In the genomic region with DNA sequence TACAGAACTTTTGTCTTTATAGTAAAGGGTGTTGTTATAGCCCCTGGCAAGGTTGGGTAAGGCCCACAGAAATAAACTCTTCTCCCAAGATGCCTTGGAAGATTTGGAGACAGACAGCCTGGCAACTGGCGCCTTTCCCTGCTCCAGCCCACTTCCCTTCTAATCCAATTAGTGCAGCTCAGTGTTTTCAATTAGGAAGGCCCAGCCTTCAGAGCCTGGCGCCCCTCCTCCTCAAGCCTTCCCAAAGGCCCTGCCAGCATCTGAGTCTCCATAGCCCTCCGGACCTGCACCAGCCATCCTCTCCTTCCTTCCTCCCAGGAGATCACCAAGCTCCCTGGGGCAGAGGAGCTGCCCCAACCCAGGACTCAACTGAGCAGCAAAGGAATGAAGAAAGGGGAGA, we compare ENCODE assay signal across 14 mouse cellular contexts. TPM values are rescaled to one million over a fixed set of nuclear protein-coding genes. Genes with fewer than 3 reads are reported as not detected.
DNase-seq lines count a peak whose midpoint lies in the region; ATAC-seq lines count a peak whose summit lies in the region.
"Had no signal": no experiment of that assay in that cellular context is flagged by ENCODE, and none has a peak within 500 bp of the region (broad histone marks: within the 10 kb centered on the region; RNA-seq: fewer than 3 reads in every experiment).

No protein-coding gene starts in this region.

- 0 out of 2 replicates have a peak, but pooled peaks have one; percentile 22 for ATAC-seq in midbrain, embryonic 11.5 days (ENCODE audit: low FRiP score)
- peak; percentile 41; the same call in 1 of the 2 replicates for ATAC-seq in erythroid progenitor cell, adult 5-6 weeks (replicated peaks; ENCODE audit: low FRiP score, poor library complexity, severe bottlenecking)
- ATAC-seq in hindbrain, embryonic 12.5 days (ENCODE audit: low FRiP score): no peak

- H3K9ac ChIP-seq in midbrain, embryonic 11.5 days (ENCODE audit: low read length): no peak overlapping the region
- H3K9ac ChIP-seq in hindbrain, embryonic 12.5 days: no peak overlapping the region

- H3K27me3 ChIP-seq in midbrain, embryonic 11.5 days (ENCODE audit: control insufficient read depth, insufficient read depth, low read length): no peaks in the 10 kb centered on the region
- peaks cover 12% of the 10 kb centered on the region; the same call in 1 of the 2 replicates for H3K27me3 ChIP-seq in midbrain, embryonic 10.5 days (ENCODE audit: low read depth, poor library complexity, severe bottlenecking)
- H3K27me3 ChIP-seq in hindbrain, embryonic 12.5 days: no peaks in the 10 kb centered on the region

- no peak for DNase-seq in midbrain, embryonic 11.5 days (ENCODE audit: low spot score, missing footprints)
- DNase-seq in midbrain, embryonic 10.5 days (ENCODE audit: low spot score): no peak
- DNase-seq in retina, postnatal 1 day: peak; percentile 73
- DNase-seq in spleen, postnatal 4 days (ENCODE audit: low spot score in 2 of 2): no peak
- no peak for DNase-seq in heart, adult 18-20 months
- DNase-seq: heart, postnatal 4 days; kidney, adult 9 months; thymus, postnatal 25 days had no signal

- no peaks in the 10 kb centered on the region for H3K36me3 ChIP-seq in midbrain, embryonic 11.5 days (ENCODE audit: control insufficient read depth, insufficient read depth, low read length)
- no peaks in the 10 kb centered on the region for H3K36me3 ChIP-seq in midbrain, embryonic 10.5 days
- H3K36me3 ChIP-seq in hindbrain, embryonic 12.5 days: no peaks in the 10 kb centered on the region

- H3K9me3 ChIP-seq in midbrain, embryonic 11.5 days (ENCODE audit: control insufficient read depth, low read length): no peaks in the 10 kb centered on the region
- H3K9me3 ChIP-seq in midbrain, embryonic 10.5 days (replicated peaks): no peaks in the 10 kb centered on the region
- no peaks in the 10 kb centered on the region for H3K9me3 ChIP-seq in hindbrain, embryonic 12.5 days (replicated peaks)

- H3K4me2 ChIP-seq in midbrain, embryonic 11.5 days: no peak overlapping the region
- H3K4me2 ChIP-seq in hindbrain, embryonic 12.5 days (replicated peaks): no peak overlapping the region

- H3K27ac ChIP-seq in midbrain, embryonic 11.5 days (ENCODE audit: low read depth, low read length): peak overlapping the region; percentile 22; the same call in 1 of the 2 replicates
- H3K27ac ChIP-seq in midbrain, embryonic 10.5 days (replicated peaks): no peak overlapping the region; the same call in 1 of the 2 replicates
- peak overlapping the region; percentile 71 for H3K27ac ChIP-seq in hindbrain, embryonic 12.5 days
- H3K27ac ChIP-seq: macrophage had no signal

- no peak overlapping the region for H3K4me3 ChIP-seq in midbrain, embryonic 11.5 days (ENCODE audit: low read depth, low read length)
- H3K4me3 ChIP-seq in midbrain, embryonic 10.5 days: no peak overlapping the region
- H3K4me3 ChIP-seq in hindbrain, embryonic 12.5 days: no peak overlapping the region

- peaks cover 9% of the 10 kb centered on the region for H3K4me1 ChIP-seq in midbrain, embryonic 11.5 days (ENCODE audit: control insufficient read depth, insufficient read depth, low read length)
- peaks cover 36% of the 10 kb centered on the region for H3K4me1 ChIP-seq in midbrain, embryonic 10.5 days
- H3K4me1 ChIP-seq in hindbrain, embryonic 12.5 days: peaks cover 27% of the 10 kb centered on the region

- 26% methylated on average over 3 of the region's 3 CpGs for WGBS in midbrain, embryonic 11.5 days
- 33% methylated on average over 3 of the region's 3 CpGs for WGBS in midbrain, embryonic 10.5 days
- 12% methylated on average over 3 of the region's 3 CpGs for WGBS in hindbrain, embryonic 12.5 days

RNA-seq across cellular contexts. Expression of a gene that starts 24.6 kb away (rescaled TPM):
- polyA plus RNA-seq in midbrain, embryonic 11.5 days (2014; fragmentation: Nextera tagmentation; extraction: Ambion mirVana): not detected in 2 replicates
- 0.14 TPM in 1 of 2 replicates, not detected in the other for polyA plus RNA-seq in midbrain, embryonic 10.5 days (2016; fragmentation: Nextera tagmentation; extraction: Ambion mirVana)
- not detected in 2 replicates for total RNA-seq in erythroid progenitor cell, adult 5-6 weeks (2015; ENCODE audit: low replicate concordance)
- total RNA-seq in erythroid progenitor cell, adult 5-6 weeks (2017; ENCODE audit: low replicate concordance): not detected in 2 replicates
- polyA plus RNA-seq in hindbrain, embryonic 12.5 days (2016; fragmentation: Nextera tagmentation; extraction: Ambion mirVana): 0.19 and 0.20 TPM in 2 replicates
- not detected for total RNA-seq in heart, adult 18-20 months (2021)
- total RNA-seq: heart, adult 8-10 months; heart, postnatal 4 days; layer of hippocampus, postnatal 14 days had no signal
- polyA plus RNA-seq: limb, embryonic 14.5 days had no signal

RNA-seq across cellular contexts. Expression of a gene that starts 28.6 kb away (rescaled TPM):
- 18.3 and 21.3 TPM in 2 replicates for polyA plus RNA-seq in midbrain, embryonic 11.5 days (2014; fragmentation: Nextera tagmentation; extraction: Ambion mirVana)
- 7.4 and 14.4 TPM in 2 replicates for polyA plus RNA-seq in midbrain, embryonic 10.5 days (2016; fragmentation: Nextera tagmentation; extraction: Ambion mirVana)
- 6.8 and 10.5 TPM in 2 replicates for total RNA-seq in erythroid progenitor cell, adult 5-6 weeks (2015; ENCODE audit: low replicate concordance)
- 0.23 and 1.3 TPM in 2 replicates for total RNA-seq in erythroid progenitor cell, adult 5-6 weeks (2017; ENCODE audit: low replicate concordance)
- 45.6 and 58.4 TPM in 2 replicates for polyA plus RNA-seq in hindbrain, embryonic 12.5 days (2016; fragmentation: Nextera tagmentation; extraction: Ambion mirVana)
- 1 to 10 TPM; 3.7 to 4.1 TPM for total RNA-seq in heart, adult 18-20 months (2021)

RNA-seq across cellular contexts. Expression of a gene that starts 42.5 kb away (rescaled TPM):
- polyA plus RNA-seq in midbrain, embryonic 11.5 days (2014; fragmentation: Nextera tagmentation; extraction: Ambion mirVana): 0.86 and 1.1 TPM in 2 replicates
- 0.80 and 0.81 TPM in 2 replicates for polyA plus RNA-seq in midbrain, embryonic 10.5 days (2016; fragmentation: Nextera tagmentation; extraction: Ambion mirVana)
- total RNA-seq in erythroid progenitor cell, adult 5-6 weeks (2015; ENCODE audit: low replicate concordance): not detected in 2 replicates
- not detected in 2 replicates for total RNA-seq in erythroid progenitor cell, adult 5-6 weeks (2017; ENCODE audit: low replicate concordance)
- 2.7 and 2.8 TPM in 2 replicates for polyA plus RNA-seq in hindbrain, embryonic 12.5 days (2016; fragmentation: Nextera tagmentation; extraction: Ambion mirVana)
- total RNA-seq in heart, adult 18-20 months (2021): 1 to 10 TPM; 1.3 to 1.6 TPM

RNA-seq across cellular contexts. Expression of a gene that starts 54.4 kb away (rescaled TPM):
- 1.7 and 2.1 TPM in 2 replicates for polyA plus RNA-seq in midbrain, embryonic 11.5 days (2014; fragmentation: Nextera tagmentation; extraction: Ambion mirVana)
- 1.9 and 2.7 TPM in 2 replicates for polyA plus RNA-seq in midbrain, embryonic 10.5 days (2016; fragmentation: Nextera tagmentation; extraction: Ambion mirVana)
- total RNA-seq in erythroid progenitor cell, adult 5-6 weeks (2015; ENCODE audit: low replicate concordance): 12.2 and 16.9 TPM in 2 replicates
- 14.5 and 21.0 TPM in 2 replicates for total RNA-seq in erythroid progenitor cell, adult 5-6 weeks (2017; ENCODE audit: low replicate concordance)
- 2.7 and 3.4 TPM in 2 replicates for polyA plus RNA-seq in hindbrain, embryonic 12.5 days (2016; fragmentation: Nextera tagmentation; extraction: Ambion mirVana)
- 1 to 10 TPM in 1 of 2 experiments, under 1 TPM in 1; 0.72 to 3.8 TPM for total RNA-seq in heart, adult 18-20 months (2021)

RNA-seq across cellular contexts. Expression of a gene that starts 54.5 kb away (rescaled TPM):
- 117 and 121 TPM in 2 replicates for polyA plus RNA-seq in midbrain, embryonic 11.5 days (2014; fragmentation: Nextera tagmentation; extraction: Ambion mirVana)
- 144 and 159 TPM in 2 replicates for polyA plus RNA-seq in midbrain, embryonic 10.5 days (2016; fragmentation: Nextera tagmentation; extraction: Ambion mirVana)
- 17.7 and 34.8 TPM in 2 replicates for total RNA-seq in erythroid progenitor cell, adult 5-6 weeks (2015; ENCODE audit: low replicate concordance)
- 14.7 and 25.9 TPM in 2 replicates for total RNA-seq in erythroid progenitor cell, adult 5-6 weeks (2017; ENCODE audit: low replicate concordance)
- polyA plus RNA-seq in hindbrain, embryonic 12.5 days (2016; fragmentation: Nextera tagmentation; extraction: Ambion mirVana): 105 and 118 TPM in 2 replicates
- 10 to 100 TPM; 56.6 to 58.6 TPM for total RNA-seq in heart, adult 18-20 months (2021)
